Mouse (Mus musculus) T-cell, adult 2 months (primary cell): Measurements from ENCODE around the gene Mnt.
A peak's percentile ranks its signal among the peaks of the same experiment; 100 is the strongest.

ENCODE experiments used
- DNase-seq: peaks from one replicate; pipeline ENCODE4 v3.0.0; 2022; ENCODE audit warnings: low spot score

Mnt gene

GRCm38 (mm10) chr11:74845784-74846183 lies 15.1 kb downstream of the Mnt start:
- no peak for DNase-seq

- peak; percentile 75 for DNase-seq
These were observed 17.3 kb downstream of the Mnt start for GRCm38 (mm10) chr11:74847919-74848521.

DNA sequence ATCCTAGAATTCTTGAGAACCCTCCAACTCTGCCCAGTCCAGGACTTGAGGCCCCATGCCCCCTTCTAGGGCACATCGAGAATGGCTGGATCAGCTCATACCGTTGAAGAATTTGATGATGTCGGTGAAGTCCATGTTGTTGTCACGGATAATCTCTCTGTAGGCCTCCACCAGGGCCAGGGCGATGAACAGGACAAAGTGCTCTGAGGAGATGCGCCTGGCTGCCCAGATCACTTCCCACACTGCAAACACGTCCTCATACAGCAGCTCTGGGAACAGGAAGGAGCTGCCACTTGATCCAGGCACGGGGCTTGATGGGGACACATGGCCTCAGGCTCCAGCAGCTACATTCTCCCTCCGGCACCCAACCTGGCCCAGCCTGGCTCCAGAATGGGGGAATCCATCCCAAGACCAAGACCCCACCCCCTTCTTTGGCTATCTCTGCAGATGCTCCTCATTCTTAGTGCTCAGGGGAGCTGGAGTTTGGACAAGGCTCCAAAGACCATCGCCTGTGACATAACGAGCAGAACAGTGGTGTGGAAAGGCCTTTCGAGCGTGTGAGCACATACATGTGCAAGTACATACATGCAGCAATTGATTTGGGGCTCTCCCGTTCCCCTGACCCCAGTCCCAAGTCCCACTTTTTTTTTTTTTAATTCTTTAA lies 20.4 kb downstream of the Mnt start:
- no peak for DNase-seq

- DNase-seq, result no peak
These were observed 27.0 kb downstream of the Mnt start for GRCm38 (mm10) chr11:74857756-74858155.

GRCm38 (mm10) chr11:74862129-74862528 lies 31.4 kb downstream of the Mnt start:
- no peak for DNase-seq

GRCm38 (mm10) chr11:74863471-74863870 lies 32.8 kb downstream of the Mnt start:
- DNase-seq, result no peak

DNA sequence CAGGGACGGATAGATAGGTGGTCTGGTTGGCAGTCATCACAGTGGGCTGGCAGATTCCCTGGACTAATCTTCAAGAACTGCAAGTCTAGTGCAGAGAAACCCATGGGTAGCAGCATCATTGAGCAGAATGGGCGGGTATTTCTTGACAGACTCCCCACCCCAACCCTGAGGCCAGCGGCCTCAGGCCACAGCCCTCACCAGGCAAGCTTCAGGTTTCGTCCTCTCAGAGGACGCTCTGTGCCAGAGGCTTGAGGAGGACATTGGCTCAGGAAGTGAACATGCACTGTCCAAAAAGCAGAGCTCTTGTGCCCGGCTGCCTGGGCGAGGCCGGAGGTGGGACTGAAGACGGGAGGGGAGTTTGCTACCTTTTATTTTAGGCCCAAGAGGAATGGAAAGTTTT lies 33.7 kb downstream of the Mnt start:
- no peak for DNase-seq

DNA sequence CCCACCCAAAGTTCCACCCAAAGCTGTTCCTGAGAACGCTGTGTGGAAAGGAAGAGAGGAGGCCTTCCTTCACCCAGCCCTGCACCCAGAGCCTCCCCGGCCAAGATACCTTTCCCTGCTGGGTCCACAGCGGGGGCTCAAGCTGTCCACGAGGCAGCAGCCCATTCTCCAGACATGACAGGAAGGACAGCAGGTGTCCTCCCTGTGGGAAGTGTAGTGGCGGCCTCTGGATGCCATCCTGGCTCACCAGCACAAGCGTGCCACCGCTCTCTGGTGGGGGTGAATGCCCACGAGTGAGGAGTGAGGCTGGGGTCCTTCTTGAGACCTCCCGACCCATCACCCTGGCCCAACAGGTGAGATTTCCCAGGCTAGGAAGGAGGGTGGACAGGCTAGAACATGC lies 34.5 kb downstream of the Mnt start:
- no peak for DNase-seq

GRCm38 (mm10) chr11:74866640-74867039 lies 35.9 kb downstream of the Mnt start:
- DNase-seq, result no peak

DNA sequence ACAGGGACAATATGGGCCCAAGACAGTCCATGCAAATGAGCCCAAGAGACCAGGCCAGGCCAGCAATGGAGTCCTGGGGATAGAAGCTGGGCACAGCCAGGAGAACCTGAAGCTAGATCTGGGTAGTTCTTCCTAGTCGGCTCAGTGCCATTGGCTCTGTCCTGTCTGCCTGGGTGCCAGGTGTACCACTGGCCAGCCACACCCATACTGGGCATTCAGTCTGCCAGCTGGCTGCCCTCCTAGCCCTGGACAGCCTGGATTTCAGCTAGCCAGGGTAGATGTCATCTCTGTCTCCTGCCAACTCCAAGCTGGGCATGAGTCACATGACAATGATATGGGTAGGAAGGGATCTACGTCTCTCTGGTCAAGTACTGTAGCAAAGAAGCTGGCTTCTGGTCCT lies 36.5 kb downstream of the Mnt start:
- DNase-seq, result no peak

DNA sequence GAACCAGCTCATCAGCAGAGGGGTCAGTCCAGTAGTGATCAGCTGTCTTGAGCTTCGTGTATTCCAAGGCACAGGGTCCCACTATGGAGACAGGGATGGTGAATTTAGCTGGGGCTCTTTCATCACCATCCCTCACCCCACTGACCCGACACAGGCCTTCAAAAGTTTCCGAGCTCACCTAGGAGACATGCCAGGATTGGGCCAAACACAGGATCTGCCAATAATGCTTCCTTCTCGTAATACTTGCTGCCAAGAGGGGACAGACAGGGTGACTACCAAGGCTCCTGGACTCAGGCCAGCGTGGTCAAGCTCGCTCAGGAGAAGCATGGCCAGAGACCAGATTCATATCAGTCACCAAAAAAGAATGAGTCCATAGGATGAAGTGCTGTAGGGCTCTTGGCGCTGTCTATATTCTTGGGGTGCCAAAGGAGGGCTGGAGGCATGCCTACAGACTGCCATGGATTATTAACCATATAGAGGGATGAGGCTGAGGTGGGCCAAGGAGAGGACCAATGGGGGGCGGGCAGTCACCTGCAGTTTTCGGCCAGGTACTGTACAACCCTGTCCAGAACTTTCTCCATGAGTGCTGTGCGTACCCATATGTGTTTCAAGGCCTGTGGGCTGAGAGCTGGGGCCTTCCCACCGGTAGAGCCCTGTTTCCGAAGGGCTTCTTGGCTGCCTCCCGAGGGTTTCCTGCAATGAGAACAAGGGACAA lies 37.5 kb downstream of the Mnt start:
- DNase-seq, result no peak

DNA sequence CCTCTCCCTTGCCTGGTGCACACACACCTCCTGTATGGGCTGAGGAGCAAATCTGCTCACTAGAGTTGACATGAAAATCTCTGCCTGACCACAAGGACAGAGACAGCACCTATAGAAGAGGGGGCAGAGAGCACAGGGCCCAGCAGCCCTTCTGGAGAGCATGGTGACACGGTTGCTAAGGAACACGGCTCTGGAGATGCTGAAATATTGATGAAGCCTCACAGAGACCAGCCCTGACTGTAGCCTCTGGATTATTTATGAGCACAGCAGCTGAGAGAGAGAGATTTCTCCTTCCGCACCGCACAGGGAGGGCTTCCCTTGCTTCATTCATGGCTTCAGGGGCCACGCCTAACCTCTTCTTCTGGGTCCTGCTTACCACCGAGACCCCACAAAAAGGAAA lies 38.9 kb downstream of the Mnt start:
- DNase-seq, result no peak

GRCm38 (mm10) chr11:74870544-74870943 lies 39.8 kb downstream of the Mnt start:
- DNase-seq, result no peak

- DNase-seq, result no peak
These were observed 40.4 kb downstream of the Mnt start for GRCm38 (mm10) chr11:74870991-74871622.

GRCm38 (mm10) chr11:74874630-74875029 lies 43.9 kb downstream of the Mnt start:
- no peak for DNase-seq

DNA sequence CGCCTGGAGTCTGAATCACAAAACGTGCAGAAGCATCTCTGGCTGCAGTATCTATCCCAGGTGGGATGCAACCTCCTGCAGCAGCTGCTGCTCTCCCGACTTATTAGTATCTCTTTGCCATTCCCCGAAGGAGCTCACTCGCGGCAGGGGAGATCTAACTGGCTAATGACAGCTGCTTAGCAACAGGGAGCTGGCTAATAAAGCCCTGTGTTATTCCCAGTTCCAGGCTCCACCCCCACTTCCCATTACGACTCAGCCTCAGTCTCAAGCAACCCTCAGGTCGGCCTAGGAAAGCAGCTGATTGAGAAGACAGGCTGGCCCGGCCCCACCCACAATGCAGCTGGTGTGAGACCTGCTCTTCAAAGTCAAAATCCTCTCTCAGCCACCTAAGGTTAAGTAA lies 46.1 kb downstream of the Mnt start:
- DNase-seq, result no peak

- DNase-seq, result no peak
These were observed 50.3 kb downstream of the Mnt start for GRCm38 (mm10) chr11:74880999-74881398.

GRCm38 (mm10) chr11:74881979-74882378 lies 51.3 kb downstream of the Mnt start:
- no peak for DNase-seq

DNA sequence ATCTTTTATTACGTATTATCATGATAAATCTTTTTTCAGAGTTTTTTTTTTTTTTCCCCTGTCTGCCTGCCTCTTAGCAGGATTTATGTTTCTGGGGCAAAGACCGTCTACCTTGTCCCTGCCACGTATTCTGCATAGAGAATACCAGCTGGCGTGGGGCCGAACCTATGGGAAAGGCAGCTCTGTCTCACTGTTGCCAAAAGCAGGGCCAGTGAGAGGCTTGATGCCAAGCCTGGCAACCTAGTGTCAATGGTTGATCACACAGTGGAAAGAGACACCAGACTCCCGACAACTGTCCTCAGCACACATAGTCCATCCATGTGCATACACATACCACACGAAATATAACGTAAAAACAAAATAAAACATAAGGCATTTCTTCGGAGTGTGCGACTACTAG lies 52.4 kb downstream of the Mnt start:
- DNase-seq, result no peak

GRCm38 (mm10) chr11:74894619-74895018 lies 63.9 kb downstream of the Mnt start:
- DNase-seq, result no peak
